Mouse (Mus musculus): ENCODE measurements around the gene Kdm7a. TPM values are rescaled to one million over a fixed set of nuclear protein-coding genes. Genes with fewer than 3 reads are reported as not detected.
A peak's percentile ranks its signal among the peaks of the same experiment; 100 is the strongest.

Gene Kdm7a
- polyA plus RNA-seq, 1 experiment from 2014 or later = 5.5 TPM

GRCm38 (mm10) chr6:39191518-39191917 is 15.1 kb downstream of the Kdm7a start:
- H3K27me3 ChIP-seq (ENCODE audit: control insufficient read depth, insufficient read depth, low read length) = no peaks in the 10 kb centered on the region
- H3K27ac ChIP-seq = no peak overlapping the region
- no peak overlapping the region for H3K9ac ChIP-seq
- H3K36me3 ChIP-seq (replicated peaks; ENCODE audit: control insufficient read depth, insufficient read depth) = 0 out of 2 replicates have a peak, but pooled peaks cover 4% of the 10 kb centered on the region
- H3K4me1 ChIP-seq (replicated peaks; ENCODE audit: control insufficient read depth, insufficient read depth, low read length) = no peaks in the 10 kb centered on the region
- H3K4me3 ChIP-seq (replicated peaks; ENCODE audit: low read length) = no peak overlapping the region
- no peak for DNase-seq (ENCODE audit: low spot score)
- ATAC-seq (ENCODE audit: low FRiP score) = no peak
- H3K4me2 ChIP-seq (replicated peaks) = no peak overlapping the region
- 92% methylated on average over 2 of the region's 2 CpGs for WGBS
- H3K9me3 ChIP-seq (ENCODE audit: control insufficient read depth, low read length) = no peaks in the 10 kb centered on the region

- Histone ChIP-seq H3K4me2 (replicated peaks) (no peak overlapping the region), H3K27me3 (ENCODE audit: control insufficient read depth, insufficient read depth, low read length) (no peaks in the 10 kb centered on the region), H3K4me3 (replicated peaks; ENCODE audit: low read length) (no peak overlapping the region), H3K27ac (no peak overlapping the region), H3K4me1 (replicated peaks; ENCODE audit: control insufficient read depth, insufficient read depth, low read length) (no peaks in the 10 kb centered on the region), H3K9ac (no peak overlapping the region), H3K36me3 (replicated peaks; ENCODE audit: control insufficient read depth, insufficient read depth) (0 out of 2 replicates have a peak, but pooled peaks cover 4% of the 10 kb centered on the region), H3K9me3 (ENCODE audit: control insufficient read depth, low read length) (no peaks in the 10 kb centered on the region)
- DNase-seq (ENCODE audit: low spot score) (no peak), ATAC-seq (ENCODE audit: low FRiP score) (no peak)
- 29% methylated on average over 2 of the region's 2 CpGs for WGBS
Measured at GRCm38 (mm10) chr6:39187227-39187626, 19.4 kb downstream of the Kdm7a start.

- Histone ChIP-seq H3K4me1 (replicated peaks; ENCODE audit: control insufficient read depth, insufficient read depth, low read length) (no peaks in the 10 kb centered on the region), H3K27me3 (ENCODE audit: control insufficient read depth, insufficient read depth, low read length) (no peaks in the 10 kb centered on the region), H3K9me3 (ENCODE audit: control insufficient read depth, low read length) (no peaks in the 10 kb centered on the region), H3K27ac (no peak overlapping the region), H3K4me3 (replicated peaks; ENCODE audit: low read length) (no peak overlapping the region), H3K36me3 (replicated peaks; ENCODE audit: control insufficient read depth, insufficient read depth) (peaks cover 35% of the 10 kb centered on the region), H3K9ac (no peak overlapping the region), H3K4me2 (replicated peaks) (no peak overlapping the region)
- ATAC-seq (ENCODE audit: low FRiP score) = no peak
- 88% methylated on average over 1 of the region's 1 CpGs for WGBS
- DNase-seq (ENCODE audit: low spot score) = no peak
Measured at GRCm38 (mm10) chr6:39169089-39169488, 37.5 kb downstream of the Kdm7a start.

GRCm38 (mm10) chr6:39164891-39165290 is 41.7 kb downstream of the Kdm7a start:
- 100% methylated on average over 1 of the region's 1 CpGs for WGBS
- H3K9me3 ChIP-seq (ENCODE audit: control insufficient read depth, low read length) = no peaks in the 10 kb centered on the region
- H3K4me1 ChIP-seq (replicated peaks; ENCODE audit: control insufficient read depth, insufficient read depth, low read length) = no peaks in the 10 kb centered on the region
- no peak overlapping the region for H3K4me3 ChIP-seq (replicated peaks; ENCODE audit: low read length)
- no peak overlapping the region for H3K4me2 ChIP-seq (replicated peaks)
- no peaks in the 10 kb centered on the region for H3K27me3 ChIP-seq (ENCODE audit: control insufficient read depth, insufficient read depth, low read length)
- peaks cover 61% of the 10 kb centered on the region for H3K36me3 ChIP-seq (replicated peaks; ENCODE audit: control insufficient read depth, insufficient read depth)
- no peak for ATAC-seq (ENCODE audit: low FRiP score)
- DNase-seq (ENCODE audit: low spot score) = no peak
- H3K9ac ChIP-seq = no peak overlapping the region
- H3K27ac ChIP-seq = no peak overlapping the region

- Histone ChIP-seq H3K27ac (no peak overlapping the region), H3K4me1 (replicated peaks; ENCODE audit: control insufficient read depth, insufficient read depth, low read length) (no peaks in the 10 kb centered on the region), H3K9ac (no peak overlapping the region), H3K9me3 (ENCODE audit: control insufficient read depth, low read length) (no peaks in the 10 kb centered on the region), H3K27me3 (ENCODE audit: control insufficient read depth, insufficient read depth, low read length) (no peaks in the 10 kb centered on the region), H3K4me2 (replicated peaks) (no peak overlapping the region), H3K4me3 (replicated peaks; ENCODE audit: low read length) (no peak overlapping the region), H3K36me3 (replicated peaks; ENCODE audit: control insufficient read depth, insufficient read depth) (peaks cover 61% of the 10 kb centered on the region)
- DNase-seq (ENCODE audit: low spot score) = no peak
- WGBS = 97% methylated on average over 6 of the region's 6 CpGs
- ATAC-seq (ENCODE audit: low FRiP score) = no peak
Measured at GRCm38 (mm10) chr6:39161975-39162374, 44.6 kb downstream of the Kdm7a start.

GRCm38 (mm10) chr6:39146041-39146440 is 60.5 kb downstream of the Kdm7a start:
- Histone ChIP-seq H3K9me3 (ENCODE audit: control insufficient read depth, low read length) (no peaks in the 10 kb centered on the region), H3K36me3 (replicated peaks; ENCODE audit: control insufficient read depth, insufficient read depth) (peaks cover 83% of the 10 kb centered on the region), H3K4me3 (replicated peaks; ENCODE audit: low read length) (no peak overlapping the region), H3K27ac (no peak overlapping the region), H3K4me1 (replicated peaks; ENCODE audit: control insufficient read depth, insufficient read depth, low read length) (no peaks in the 10 kb centered on the region), H3K9ac (no peak overlapping the region), H3K4me2 (replicated peaks) (no peak overlapping the region), H3K27me3 (ENCODE audit: control insufficient read depth, insufficient read depth, low read length) (no peaks in the 10 kb centered on the region)
- no peak for ATAC-seq (ENCODE audit: low FRiP score)
- DNase-seq (ENCODE audit: low spot score) = peak; percentile 60
- WGBS = 50% methylated on average over 6 of the region's 6 CpGs

- no peak overlapping the region for H3K4me3 ChIP-seq (replicated peaks; ENCODE audit: low read length)
- H3K4me2 ChIP-seq (replicated peaks) = no peak overlapping the region
- no peak overlapping the region for H3K9ac ChIP-seq
- no peaks in the 10 kb centered on the region for H3K27me3 ChIP-seq (ENCODE audit: control insufficient read depth, insufficient read depth, low read length)
- peaks cover 20% of the 10 kb centered on the region for H3K36me3 ChIP-seq (replicated peaks; ENCODE audit: control insufficient read depth, insufficient read depth)
- H3K4me1 ChIP-seq (replicated peaks; ENCODE audit: control insufficient read depth, insufficient read depth, low read length) = no peaks in the 10 kb centered on the region
- DNase-seq (ENCODE audit: low spot score) (no peak), ATAC-seq (ENCODE audit: low FRiP score) (no peak)
- peaks cover 7% of the 10 kb centered on the region; the same call in 1 of the 2 replicates for H3K9me3 ChIP-seq (ENCODE audit: control insufficient read depth, low read length)
- H3K27ac ChIP-seq = no peak overlapping the region
- 69% methylated on average over 5 of the region's 5 CpGs for WGBS
Measured at GRCm38 (mm10) chr6:39132556-39132955, 74.0 kb downstream of the Kdm7a start.

GRCm38 (mm10) chr6:39131480-39131879 is 75.1 kb downstream of the Kdm7a start:
- 29% methylated on average over 4 of the region's 4 CpGs for WGBS
- H3K4me1 ChIP-seq (replicated peaks; ENCODE audit: control insufficient read depth, insufficient read depth, low read length) = no peaks in the 10 kb centered on the region
- H3K36me3 ChIP-seq (replicated peaks; ENCODE audit: control insufficient read depth, insufficient read depth) = peaks cover 20% of the 10 kb centered on the region
- H3K4me3 ChIP-seq (replicated peaks; ENCODE audit: low read length) = no peak overlapping the region
- H3K9ac ChIP-seq = no peak overlapping the region
- ATAC-seq (ENCODE audit: low FRiP score) (no peak), DNase-seq (ENCODE audit: low spot score) (no peak)
- H3K27ac ChIP-seq = no peak overlapping the region
- H3K9me3 ChIP-seq (ENCODE audit: control insufficient read depth, low read length) = peaks cover 13% of the 10 kb centered on the region; the same call in 1 of the 2 replicates
- H3K4me2 ChIP-seq (replicated peaks) = no peak overlapping the region
- H3K27me3 ChIP-seq (ENCODE audit: control insufficient read depth, insufficient read depth, low read length) = no peaks in the 10 kb centered on the region

- Histone ChIP-seq H3K27me3 (ENCODE audit: control insufficient read depth, insufficient read depth, low read length) (no peaks in the 10 kb centered on the region), H3K4me1 (replicated peaks; ENCODE audit: control insufficient read depth, insufficient read depth, low read length) (no peaks in the 10 kb centered on the region), H3K36me3 (replicated peaks; ENCODE audit: control insufficient read depth, insufficient read depth) (no peaks in the 10 kb centered on the region), H3K4me2 (replicated peaks) (no peak overlapping the region), H3K27ac (no peak overlapping the region), H3K9ac (no peak overlapping the region), H3K9me3 (ENCODE audit: control insufficient read depth, low read length) (peaks cover 8% of the 10 kb centered on the region; the same call in 1 of the 2 replicates), H3K4me3 (replicated peaks; ENCODE audit: low read length) (no peak overlapping the region)
- DNase-seq (ENCODE audit: low spot score) = no peak
- no peak for ATAC-seq (ENCODE audit: low FRiP score)
Measured at GRCm38 (mm10) chr6:39124719-39125118, 81.9 kb downstream of the Kdm7a start.

- Histone ChIP-seq H3K4me1 (replicated peaks; ENCODE audit: control insufficient read depth, insufficient read depth, low read length) (no peaks in the 10 kb centered on the region), H3K27me3 (ENCODE audit: control insufficient read depth, insufficient read depth, low read length) (peaks cover 34% of the 10 kb centered on the region), H3K4me3 (replicated peaks; ENCODE audit: low read length) (no peak overlapping the region), H3K9ac (no peak overlapping the region), H3K36me3 (replicated peaks; ENCODE audit: control insufficient read depth, insufficient read depth) (no peaks in the 10 kb centered on the region), H3K9me3 (ENCODE audit: control insufficient read depth, low read length) (0 out of 2 replicates have a peak, but pooled peaks cover 7% of the 10 kb centered on the region), H3K4me2 (replicated peaks) (no peak overlapping the region), H3K27ac (no peak overlapping the region)
- ATAC-seq (ENCODE audit: low FRiP score) (no peak), DNase-seq (ENCODE audit: low spot score) (no peak)
- 62% methylated on average over 3 of the region's 3 CpGs for WGBS
Measured at GRCm38 (mm10) chr6:39120685-39121084, 85.9 kb downstream of the Kdm7a start.

Measured in hindbrain, embryonic 14.5 days (tissue).